Mouse (Mus musculus): Measurements from ENCODE around the gene Trmt1.

Gene Trmt1

DNA sequence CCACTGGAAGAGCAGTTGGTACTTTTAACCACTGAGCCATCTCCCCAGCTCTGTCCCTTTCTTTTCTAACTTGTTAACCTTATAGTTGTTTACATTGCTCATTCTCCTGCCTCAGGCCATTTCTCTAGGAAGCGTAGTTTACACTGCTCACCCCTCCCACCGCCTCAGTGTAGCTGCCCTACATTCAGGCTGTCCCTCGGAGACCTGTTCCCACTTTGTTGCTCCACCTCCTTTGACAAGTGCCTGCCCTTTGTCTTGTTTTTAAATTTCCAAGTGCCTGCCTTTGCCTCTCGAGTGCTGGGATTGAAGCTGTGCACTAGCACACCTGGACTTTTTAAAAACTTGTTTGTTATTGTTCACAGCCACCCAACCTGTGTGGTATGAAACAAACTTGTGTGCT, 7.2 kb downstream of the Trmt1 start:
- no peak for DNase-seq (ENCODE audit: low spot score)

GRCm38 (mm10) chr8:84695140-84695539, 9.0 kb downstream of the Trmt1 start:
- no peak for DNase-seq (ENCODE audit: low spot score)

GRCm38 (mm10) chr8:84697166-84698130, 11.3 kb downstream of the Trmt1 start:
- DNase-seq (ENCODE audit: low spot score), result peak; percentile 64

DNA sequence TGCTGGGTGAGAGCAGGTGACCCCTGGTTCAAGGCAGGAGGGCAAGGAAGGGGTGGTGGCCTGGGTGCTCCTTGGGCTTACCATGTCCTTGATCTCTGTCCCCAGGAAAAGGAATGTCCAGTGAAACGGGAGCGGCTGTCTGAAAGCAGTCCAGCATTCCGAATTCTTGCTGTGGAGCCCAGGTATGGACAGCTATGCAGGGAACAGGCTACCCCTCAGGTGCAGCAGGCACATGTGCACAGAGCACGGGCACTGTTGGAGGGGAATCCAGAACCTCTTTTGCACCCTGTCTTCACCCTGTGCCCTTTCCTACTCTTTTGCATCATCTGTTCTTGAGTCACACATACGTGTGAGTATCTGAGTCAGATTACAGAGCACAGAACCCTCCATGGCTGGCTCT, 12.2 kb downstream of the Trmt1 start:
- DNase-seq (ENCODE audit: low spot score), result no peak

DNA sequence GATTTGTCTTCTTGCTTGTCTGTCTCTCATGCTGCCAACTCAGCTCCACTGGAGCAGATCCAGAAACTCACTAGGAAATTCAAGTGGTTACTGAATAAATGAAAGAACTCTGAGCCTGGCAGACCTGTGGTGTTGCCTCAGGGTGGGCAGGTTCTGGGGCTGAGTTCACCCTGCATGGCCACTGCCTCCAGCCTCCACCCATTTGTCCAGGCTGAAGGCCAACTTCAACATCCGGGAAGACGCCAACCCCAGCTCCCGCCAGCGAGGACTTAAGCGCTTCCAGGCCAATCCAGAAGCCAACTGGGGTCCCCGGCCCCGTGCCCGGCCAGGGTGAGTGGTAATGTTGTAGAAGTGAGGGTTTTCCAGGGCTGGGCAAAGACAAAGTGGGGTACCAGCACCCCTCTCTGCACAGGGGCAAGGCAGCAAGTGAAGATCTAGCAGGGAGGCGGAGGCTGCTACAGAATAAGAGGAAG, 12.9 kb downstream of the Trmt1 start:
- DNase-seq (ENCODE audit: low spot score), result no peak

DNA sequence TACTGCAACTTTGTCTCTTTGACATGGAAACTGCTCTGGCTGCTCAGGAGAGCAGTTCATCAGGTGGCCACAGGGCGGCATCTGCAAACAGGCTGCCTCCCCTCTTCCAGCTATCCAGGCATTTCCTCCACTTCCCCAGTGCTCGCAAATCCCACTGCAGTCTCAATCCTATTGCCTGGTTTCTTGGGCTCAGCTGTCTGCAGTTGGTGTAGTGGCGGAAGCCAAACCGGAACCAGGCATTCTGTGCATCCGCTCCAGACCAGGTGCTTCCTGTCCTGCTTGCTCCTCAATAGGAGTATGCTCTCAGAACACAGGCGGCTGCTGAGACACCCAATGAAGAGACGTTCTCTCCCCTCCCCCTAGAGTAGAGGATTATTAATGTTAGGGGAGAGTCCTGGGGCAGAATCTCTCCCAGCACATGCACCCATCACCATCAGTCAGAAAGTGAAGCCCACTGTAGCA, 13.8 kb downstream of the Trmt1 start:
- DNase-seq (ENCODE audit: low spot score), result peak; percentile 71

DNA sequence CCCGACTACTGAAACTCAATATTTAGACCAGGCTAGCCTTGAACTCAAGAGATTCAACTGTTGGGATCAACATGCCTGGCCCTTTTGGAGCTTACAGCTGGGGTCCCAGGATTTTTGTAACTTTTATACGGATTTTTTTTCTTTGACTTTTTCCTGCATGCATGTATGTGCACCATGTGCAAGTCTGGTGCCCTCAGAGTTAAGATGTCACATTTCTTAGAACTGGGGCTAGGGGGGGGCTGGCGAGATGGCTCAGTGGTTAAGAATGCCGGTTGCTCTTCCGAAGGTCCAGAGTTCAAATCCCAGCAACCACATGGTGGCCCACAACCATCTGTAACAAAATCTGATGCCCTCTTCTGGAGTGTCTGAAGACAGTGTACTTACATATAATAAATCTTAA, 14.4 kb downstream of the Trmt1 start:
- no peak for DNase-seq (ENCODE audit: low spot score)

DNA sequence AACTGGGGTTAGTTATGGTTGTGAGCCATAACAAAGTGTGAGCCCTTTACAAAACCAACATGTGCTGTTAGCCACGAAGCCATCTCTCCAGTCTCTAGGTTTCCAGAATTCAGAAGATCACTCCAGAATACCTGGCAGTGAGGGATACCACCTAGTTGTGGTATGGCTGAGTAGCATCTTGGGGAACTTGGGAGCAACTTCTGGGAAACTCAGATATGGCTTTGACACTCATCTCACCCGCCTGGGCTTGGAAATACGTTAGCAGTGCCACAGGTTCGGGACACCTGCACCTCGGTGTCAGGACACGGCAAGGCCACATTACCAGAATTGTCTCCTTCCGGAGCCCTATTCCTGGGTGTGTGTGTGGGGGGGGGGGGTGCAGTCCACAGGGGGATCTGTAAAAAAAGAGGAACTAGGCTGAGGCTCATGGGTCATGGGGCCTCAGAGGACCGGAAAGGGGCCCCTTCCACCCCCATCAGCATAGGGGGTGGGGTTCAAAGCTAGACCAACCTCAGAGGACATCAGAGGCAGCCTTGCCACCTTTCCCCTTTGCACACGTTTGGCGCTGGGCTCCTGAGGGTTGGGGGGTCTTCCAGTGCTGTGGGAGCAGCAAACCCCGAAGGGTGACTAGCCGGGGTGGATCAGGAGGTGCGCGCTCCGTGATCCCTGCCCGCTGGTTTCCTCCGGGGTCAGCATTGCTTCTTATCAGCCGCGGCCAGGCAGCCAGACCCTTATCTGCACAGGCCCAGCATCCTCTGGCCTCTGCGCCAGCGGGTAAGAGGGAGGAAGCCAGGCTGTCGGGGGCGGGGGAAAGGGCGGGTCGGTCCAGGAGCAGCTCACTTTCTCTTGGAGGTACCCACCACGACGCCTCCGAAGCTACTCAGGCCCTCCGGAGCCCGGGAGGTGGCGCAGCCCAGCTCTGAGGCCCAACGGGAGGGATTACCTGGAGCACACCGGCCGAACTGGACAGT, 15.1 kb downstream of the Trmt1 start, which contains the start of gene Lyl1:
TSS of gene Lyl1 (plus strand) at position 517 of the 971 bp plus-strand sequence.
- DNase-seq (ENCODE audit: low spot score), result peak; percentile 63

DNA sequence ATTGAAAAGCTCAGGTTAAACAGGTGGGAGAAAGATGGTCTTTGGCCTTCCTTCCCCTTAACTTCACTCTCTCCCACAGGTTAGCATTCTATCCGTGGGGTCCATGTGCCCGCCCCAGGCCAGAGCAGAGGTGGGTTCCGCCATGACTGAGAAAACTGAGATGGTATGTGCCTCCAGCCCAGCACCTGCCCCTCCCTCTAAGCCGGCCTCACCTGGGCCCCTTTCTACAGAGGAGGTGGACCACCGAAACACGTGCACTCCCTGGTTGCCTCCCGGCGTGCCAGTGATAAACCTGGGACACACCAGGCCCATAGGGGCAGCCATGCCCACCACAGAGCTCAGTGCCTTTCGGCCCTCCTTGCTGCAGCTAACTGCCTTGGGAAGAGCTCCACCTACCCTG, 16.5 kb downstream of the Trmt1 start:
- no peak for DNase-seq (ENCODE audit: low spot score)

DNA sequence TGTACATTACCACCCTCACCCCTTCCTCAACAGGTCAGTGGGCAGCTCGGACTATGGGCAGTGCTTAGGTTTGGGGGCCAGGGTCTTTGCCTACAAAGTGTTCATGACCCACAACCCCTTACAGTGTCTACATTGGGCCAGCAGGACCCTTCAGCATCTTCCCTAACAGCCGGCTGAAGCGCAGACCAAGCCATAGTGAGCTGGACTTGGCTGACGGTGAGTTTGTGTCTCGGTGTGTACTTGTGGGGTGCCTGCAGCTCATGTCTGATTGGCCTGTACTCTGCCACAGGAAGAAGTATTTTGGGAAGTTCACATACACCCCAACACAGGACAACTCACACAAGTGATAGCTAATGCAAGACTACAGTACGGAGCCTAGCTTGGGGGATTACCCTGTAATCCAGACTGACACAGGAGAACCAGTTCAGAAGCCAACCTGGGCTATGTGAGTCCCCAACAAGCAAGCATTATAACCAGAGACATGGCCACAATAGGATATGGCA, 16.9 kb downstream of the Trmt1 start:
- no peak for DNase-seq (ENCODE audit: low spot score)

DNA sequence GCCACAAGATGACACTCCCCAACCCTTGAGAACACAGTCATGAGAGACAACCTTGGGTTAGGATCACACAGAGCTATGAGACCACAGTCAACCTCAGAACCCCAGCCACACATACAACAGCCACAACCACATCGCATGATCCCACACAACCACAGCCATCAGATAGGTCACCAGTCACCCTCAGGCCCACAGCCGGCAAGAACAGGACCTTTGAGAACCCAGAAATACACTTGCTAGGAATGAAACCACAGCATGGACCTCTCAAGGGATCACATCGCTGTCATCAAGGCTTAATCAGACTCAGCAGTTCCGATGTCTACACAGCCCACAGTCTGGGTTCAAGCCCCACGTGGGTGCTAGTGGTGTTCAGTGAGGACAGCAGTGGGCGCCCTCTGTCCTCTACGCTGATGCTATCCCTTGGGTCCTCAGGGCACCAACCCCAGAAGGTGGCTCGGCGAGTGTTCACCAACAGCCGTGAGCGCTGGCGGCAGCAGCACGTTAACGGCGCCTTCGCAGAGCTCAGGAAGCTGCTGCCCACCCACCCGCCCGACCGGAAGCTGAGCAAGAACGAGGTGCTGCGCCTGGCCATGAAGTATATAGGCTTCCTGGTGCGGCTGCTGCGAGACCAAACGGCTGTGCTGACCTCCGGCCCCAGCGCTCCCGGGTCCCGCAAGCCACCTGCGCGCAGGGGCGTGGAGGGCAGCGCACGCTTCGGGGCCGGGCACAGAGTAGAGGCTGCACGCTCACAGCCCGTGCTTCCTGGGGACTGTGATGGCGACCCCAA, 17.6 kb downstream of the Trmt1 start:
- DNase-seq (ENCODE audit: low spot score), result no peak

- DNase-seq (ENCODE audit: low spot score), result peak; percentile 90
These were observed 18.2 kb downstream of the Trmt1 start for GRCm38 (mm10) chr8:84704356-84704755.

DNA sequence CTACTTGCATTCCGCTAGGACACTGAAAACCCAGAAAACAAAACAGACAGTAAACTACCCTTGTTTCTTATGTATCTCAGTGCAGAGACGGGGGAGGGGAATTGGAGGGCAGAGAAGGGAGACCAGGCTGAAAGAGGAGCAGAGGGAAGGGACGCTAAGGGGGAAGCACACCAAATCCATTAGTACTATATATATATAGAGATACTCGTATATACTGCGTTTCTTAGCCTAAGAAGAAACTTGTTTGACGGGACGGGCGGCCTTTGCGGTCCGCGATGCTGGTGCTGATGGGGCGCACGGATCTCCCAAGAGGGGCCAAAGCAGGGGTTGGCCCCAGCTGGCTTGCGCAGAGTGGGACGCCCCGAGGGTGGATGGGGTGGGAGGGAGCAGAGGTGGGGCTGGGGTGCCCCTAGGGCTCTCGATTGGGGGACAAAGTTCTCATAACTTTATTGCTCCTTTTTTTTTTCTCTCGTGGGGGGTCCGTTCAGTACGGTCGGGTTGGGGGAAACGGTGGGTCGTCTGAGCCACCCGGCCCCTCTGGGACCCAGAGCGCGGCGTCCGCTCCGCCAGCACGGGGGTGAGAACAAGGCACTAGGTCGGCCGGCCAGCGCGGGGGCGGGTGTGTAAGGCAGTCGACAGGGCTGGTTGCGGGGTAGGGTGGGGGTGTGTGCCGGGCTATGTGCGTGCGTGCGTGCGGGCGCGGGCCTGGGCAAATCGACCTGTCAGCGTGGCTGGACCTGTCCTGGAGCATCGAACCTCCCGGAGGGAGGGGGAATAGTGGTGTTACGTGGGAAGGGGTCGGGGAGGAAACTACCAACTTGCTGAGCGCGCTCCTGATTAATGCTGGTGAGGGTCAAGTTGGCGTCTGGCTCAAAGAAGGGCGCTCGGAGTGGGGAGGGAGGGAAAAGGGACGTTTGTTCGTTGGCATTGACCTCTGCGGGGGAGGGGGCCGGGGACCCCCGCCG, 19.0 kb downstream of the Trmt1 start:
- DNase-seq (ENCODE audit: low spot score), result peak; percentile 30

- no peak for DNase-seq (ENCODE audit: low spot score)
These were observed 19.9 kb downstream of the Trmt1 start for GRCm38 (mm10) chr8:84705960-84706359.

- DNase-seq (ENCODE audit: low spot score), result peak; percentile 48
These were observed 20.6 kb downstream of the Trmt1 start for GRCm38 (mm10) chr8:84706610-84707266.

DNA sequence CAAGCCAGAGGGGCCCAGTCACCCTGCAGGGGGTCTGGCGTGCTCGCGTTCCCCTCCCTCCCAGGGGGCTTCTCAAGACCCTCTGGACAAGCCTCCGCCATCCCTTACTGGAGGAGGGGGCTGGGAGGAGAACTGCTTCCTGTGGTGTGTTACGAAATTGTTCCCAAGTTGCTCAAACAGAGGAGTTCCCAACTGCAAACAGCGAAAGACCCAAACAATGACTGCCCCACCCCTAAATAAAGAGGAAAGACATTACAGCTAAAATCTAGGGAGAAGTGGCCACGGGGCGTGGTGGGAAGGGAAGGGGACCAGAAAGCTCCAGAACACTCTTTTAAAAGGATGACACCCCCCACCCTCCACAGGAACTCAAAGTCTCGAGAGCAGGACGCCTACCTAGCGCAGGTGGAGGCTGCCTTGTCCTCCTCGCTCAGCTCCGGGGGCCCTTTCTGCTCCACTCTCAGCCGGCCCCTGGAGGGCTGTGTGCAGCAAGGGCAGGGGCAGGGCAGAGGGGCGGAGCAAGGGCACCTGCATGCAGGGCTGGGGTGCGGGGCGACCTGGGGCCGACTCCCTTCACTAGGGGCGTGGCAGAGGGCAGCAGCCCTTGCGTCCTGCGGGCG, 21.3 kb downstream of the Trmt1 start:
- DNase-seq (ENCODE audit: low spot score), result no peak

GRCm38 (mm10) chr8:84708071-84708541, 22.0 kb downstream of the Trmt1 start:
- DNase-seq (ENCODE audit: low spot score), result peak; percentile 31

DNA sequence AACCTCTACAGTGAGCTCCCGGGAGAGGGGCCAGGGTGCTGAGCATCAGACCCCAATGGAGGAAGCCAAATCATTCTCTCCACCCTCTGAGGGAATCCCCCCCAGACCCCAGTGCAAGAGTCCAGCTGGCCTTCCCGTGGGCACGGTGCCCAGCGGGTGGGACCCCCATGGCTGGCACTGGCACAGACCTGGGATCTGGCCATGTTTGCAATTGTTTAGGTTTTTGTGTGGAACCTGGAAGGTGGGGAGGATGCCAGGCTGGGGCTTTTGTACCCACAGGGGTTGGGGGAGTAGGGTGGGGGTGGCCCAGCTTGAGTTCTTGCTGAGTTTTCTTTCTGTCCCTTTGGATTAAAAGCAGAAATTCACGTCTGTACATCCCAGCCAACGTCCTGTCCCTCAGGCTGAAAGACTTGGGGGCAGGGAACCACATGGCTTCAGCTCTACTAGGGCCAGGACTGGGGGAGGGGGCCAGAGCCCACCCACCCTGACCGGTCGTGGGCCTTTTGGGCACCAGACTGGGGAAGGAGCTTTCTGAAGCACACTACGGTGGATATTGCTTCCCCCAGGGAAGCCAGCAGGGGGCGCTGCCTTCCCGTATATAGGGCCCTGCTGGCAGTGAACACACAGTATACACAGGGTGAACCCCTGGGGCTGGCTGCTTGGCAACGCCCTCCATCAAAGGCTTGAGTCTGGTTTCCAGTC, 22.8 kb downstream of the Trmt1 start:
- DNase-seq (ENCODE audit: low spot score), result peak; percentile 91

Data from embryo, embryonic 10 days (tissue).